Mouse (Mus musculus): ENCODE measurements around the gene Hist1h4f.
"Not testable (repeated sequence)": the region's sequence is repeated elsewhere in the genome, so short reads cannot be mapped to it uniquely, and the experiment has no call there.

The Hist1h4f gene

GRCm38 (mm10) chr13:23551146-23551834 lies at the start of gene Hist1h4f:
Gene Hist1h4f, minus strand, starts transcription at chr13:23551648.
- peak; percentile 85 to 90 for DNase-seq (ENCODE audit: low spot score in 2 of 2)

GRCm38 (mm10) chr13:23597957-23598356 lies 46.5 kb upstream of the Hist1h4f start:
- peak; percentile 70 to 86 for DNase-seq (ENCODE audit: low spot score in 2 of 2)

- DNase-seq (ENCODE audit: low spot score in 2 of 2) = peak in 1 of 2 experiments; percentile 28
Measured at GRCm38 (mm10) chr13:23595622-23596372, 44.3 kb upstream of the Hist1h4f start.

GRCm38 (mm10) chr13:23595185-23595584 lies 43.7 kb upstream of the Hist1h4f start:
- no peak for DNase-seq (ENCODE audit: low spot score in 2 of 2)

GRCm38 (mm10) chr13:23593051-23593770 lies 41.8 kb upstream of the Hist1h4f start:
- DNase-seq (ENCODE audit: low spot score in 2 of 2) = no peak

- no peak for DNase-seq (ENCODE audit: low spot score in 2 of 2)
Measured at GRCm38 (mm10) chr13:23592614-23593013, 41.2 kb upstream of the Hist1h4f start.

GRCm38 (mm10) chr13:23591886-23592285 lies 40.4 kb upstream of the Hist1h4f start:
- DNase-seq (ENCODE audit: low spot score in 2 of 2) = not testable (repeated sequence)

GRCm38 (mm10) chr13:23591206-23591605 lies 39.8 kb upstream of the Hist1h4f start:
- DNase-seq (ENCODE audit: low spot score in 2 of 2) = no peak

- DNase-seq (ENCODE audit: low spot score in 2 of 2) = no peak
Measured at GRCm38 (mm10) chr13:23586940-23587225, 35.4 kb upstream of the Hist1h4f start.

GRCm38 (mm10) chr13:23586099-23586939 lies 34.9 kb upstream of the Hist1h4f start:
- DNase-seq (ENCODE audit: low spot score in 2 of 2) = no peak

- DNase-seq (ENCODE audit: low spot score in 2 of 2) = peak; percentile 66 to 67
Measured at GRCm38 (mm10) chr13:23585442-23586098, 34.1 kb upstream of the Hist1h4f start.

- peak; percentile 61 to 75 for DNase-seq (ENCODE audit: low spot score in 2 of 2)
Measured at GRCm38 (mm10) chr13:23585029-23585441, 33.6 kb upstream of the Hist1h4f start.

- no peak for DNase-seq (ENCODE audit: low spot score in 2 of 2)
Measured at GRCm38 (mm10) chr13:23584331-23584730, 32.9 kb upstream of the Hist1h4f start.

- no peak for DNase-seq (ENCODE audit: low spot score in 2 of 2)
Measured at GRCm38 (mm10) chr13:23583387-23584068, 32.1 kb upstream of the Hist1h4f start.

- DNase-seq (ENCODE audit: low spot score in 2 of 2) = no peak
Measured at GRCm38 (mm10) chr13:23582219-23583056, 31.0 kb upstream of the Hist1h4f start.

- DNase-seq (ENCODE audit: low spot score in 2 of 2) = peak; percentile 89 to 96
Measured at GRCm38 (mm10) chr13:23581408-23582218, 30.2 kb upstream of the Hist1h4f start, which contains the start of gene Hist1h4d. Gene Hist1h4d, plus strand, starts transcription at chr13:23581598.

GRCm38 (mm10) chr13:23577835-23578234 lies 26.4 kb upstream of the Hist1h4f start:
- no peak for DNase-seq (ENCODE audit: low spot score in 2 of 2)

GRCm38 (mm10) chr13:23576906-23577639 lies 25.6 kb upstream of the Hist1h4f start:
- no peak for DNase-seq (ENCODE audit: low spot score in 2 of 2)
